Mouse (Mus musculus) neural tube, embryonic 14.5 days (tissue): ENCODE measurements around the gene 0610030E20Rik. TPM values are rescaled to one million over a fixed set of nuclear protein-coding genes. Genes with fewer than 3 reads are reported as not detected.

Experiments
- ATAC-seq: fragments of 200-750 bp; cut with Nextera tagmentation; 2 replicates; pipeline ENCODE4 v1.8.0; 2017; ENCODE audit warnings: low read depth, mild to moderate bottlenecking, moderate TSS enrichment, moderate library complexity
- H3K27ac ChIP-seq: fragments of 300-500 bp; sonication (generic); 2 replicates; pipeline ENCODE4 v1.5.1; 2014; ENCODE audit warnings: low read depth, mild to moderate bottlenecking, control low read depth, low read length, moderate library complexity, mixed read lengths
- H3K27me3 ChIP-seq: fragments of 300-500 bp; sonication (generic); 2 replicates; pipeline ENCODE4 v1.6.1; 2014; ENCODE audit warnings: low read length; ENCODE audit not compliant: control insufficient read depth, insufficient read depth
- H3K36me3 ChIP-seq: fragments of 300-500 bp; sonication (generic); 2 replicates; pipeline ENCODE4 v1.6.1; 2014; ENCODE audit warnings: low read length, mixed read lengths; ENCODE audit not compliant: control insufficient read depth, insufficient read depth
- H3K4me1 ChIP-seq: fragments of 300-500 bp; sonication (generic); 2 replicates; pipeline ENCODE4 v1.6.1; 2014; ENCODE audit warnings: low read length; ENCODE audit not compliant: control insufficient read depth, insufficient read depth
- H3K4me2 ChIP-seq: fragments of 300-500 bp; sonication (generic); 2 replicates; pipeline ENCODE4 v1.6.1; 2014; ENCODE audit warnings: mild to moderate bottlenecking, low read depth, low read length, control low read depth
- H3K4me3 ChIP-seq: fragments of 300-500 bp; sonication (generic); 2 replicates; pipeline ENCODE4 v1.5.1; 2014; ENCODE audit warnings: low read depth, low read length, control low read depth, mixed read lengths
- H3K9ac ChIP-seq: fragments of 300-500 bp; sonication (generic); replicated peaks from 2 replicates; pipeline ENCODE4 v1.6.1; 2014; ENCODE audit warnings: low read depth, mild to moderate bottlenecking, control low read depth, low read length, mixed read lengths
- H3K9me3 ChIP-seq: fragments of 300-500 bp; sonication (generic); 2 replicates; pipeline ENCODE4 v1.6.1; 2016; ENCODE audit warnings: low read length; ENCODE audit not compliant: control insufficient read depth
- WGBS: fragments of 180-500 bp; shearing (Covaris S2); extraction: QIAGEN DNeasy Blood & Tissue Kit; methylation state at CpG from one replicate; pipeline ENCODE4 v1.1.7; 2014; 5-methylcytosine and 5-hydroxymethylcytosine counted together
- polyA plus RNA-seq: library from polyadenylated mRNA; unstranded; fragments of >200 nt; fragmentation: Nextera tagmentation; extraction: Ambion mirVana; gene quantifications from 2 replicates; pipeline ENCODE4 v1.2.1, GENCODE M21; 2014

0610030E20Rik gene
- polyA plus RNA-seq, 1 experiment from 2014 or later, result 15.9 TPM

DNA sequence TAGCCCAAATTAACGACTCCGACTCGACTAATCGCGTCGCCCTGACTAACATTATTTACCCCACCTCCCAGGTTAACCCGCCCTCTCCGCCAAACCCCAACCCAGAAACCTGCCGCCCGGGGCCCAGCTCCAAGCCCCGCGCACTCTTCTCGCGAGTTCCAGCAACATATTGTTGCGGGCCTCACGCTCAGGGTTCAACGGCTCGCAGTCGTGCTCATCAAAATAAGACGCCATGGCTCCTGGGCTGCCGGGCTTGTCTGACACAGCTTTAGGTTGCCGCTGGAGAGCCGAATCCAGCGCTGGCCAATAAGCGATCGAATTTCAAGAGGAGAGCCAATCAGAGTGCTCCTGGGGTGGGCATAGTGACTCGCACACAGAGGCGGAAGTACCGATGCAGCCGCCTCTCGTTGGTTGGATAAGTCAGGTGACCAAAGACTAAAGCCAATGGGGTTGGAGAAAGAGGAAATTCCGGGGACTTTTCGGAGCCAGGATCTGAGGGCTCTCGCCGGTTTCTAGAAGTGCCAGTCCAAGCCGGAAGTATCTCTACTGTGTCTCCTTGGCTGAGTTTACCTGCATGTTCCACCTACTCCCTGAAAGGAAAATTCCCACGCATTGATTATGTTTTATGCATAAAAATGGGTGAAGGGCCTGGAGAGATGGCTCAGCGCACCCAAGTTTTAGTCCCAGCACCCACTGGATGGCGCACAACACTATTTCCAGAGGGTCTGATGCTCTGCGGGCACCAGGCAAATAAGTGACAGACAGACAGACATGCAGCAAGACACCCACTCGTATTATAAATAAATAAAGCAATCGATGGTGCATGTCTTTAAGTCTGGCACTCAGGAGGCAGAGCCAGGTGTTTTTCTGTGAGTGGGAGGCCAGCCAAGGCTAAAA, 15.3 kb downstream of the 0610030E20Rik start:
- ATAC-seq, result peak; percentile 99
- peak overlapping the region; percentile 77 for H3K4me2 ChIP-seq
- no peaks in the 10 kb centered on the region for H3K9me3 ChIP-seq
- H3K4me3 ChIP-seq, result peak overlapping the region; percentile 71
- under 1% methylated on average over 42 of the region's 42 CpGs for WGBS
- H3K4me1 ChIP-seq, result peaks cover 9% of the 10 kb centered on the region; the same call in 1 of the 2 replicates
- peak overlapping the region; percentile 60 for H3K9ac ChIP-seq
- no peaks in the 10 kb centered on the region for H3K27me3 ChIP-seq
- H3K27ac ChIP-seq, result peak overlapping the region; percentile 69; the same call in 1 of the 2 replicates
- H3K36me3 ChIP-seq, result peaks cover 12% of the 10 kb centered on the region; the same call in 1 of the 2 replicates

GRCm38 (mm10) chr6:72364009-72364408, 16.9 kb downstream of the 0610030E20Rik start:
- H3K9ac ChIP-seq, result no peak overlapping the region
- ATAC-seq, result no peak
- 42% methylated on average over 7 of the region's 7 CpGs for WGBS
- H3K27ac ChIP-seq, result no peak overlapping the region
- H3K4me1 ChIP-seq, result peaks cover 8% of the 10 kb centered on the region; the same call in 1 of the 2 replicates
- peaks cover 12% of the 10 kb centered on the region; the same call in 1 of the 2 replicates for H3K36me3 ChIP-seq
- no peaks in the 10 kb centered on the region for H3K9me3 ChIP-seq
- no peak overlapping the region for H3K4me3 ChIP-seq
- H3K27me3 ChIP-seq, result no peaks in the 10 kb centered on the region
- H3K4me2 ChIP-seq, result no peak overlapping the region

- WGBS, result 76% methylated on average over 6 of the region's 6 CpGs
- H3K27me3 ChIP-seq, result no peaks in the 10 kb centered on the region
- no peak for ATAC-seq
These were observed 17.9 kb downstream of the 0610030E20Rik start for GRCm38 (mm10) chr6:72364985-72365384.

GRCm38 (mm10) chr6:72366304-72366703, 19.2 kb downstream of the 0610030E20Rik start:
- Histone ChIP-seq H3K4me3 (no peak overlapping the region), H3K9me3 (no peaks in the 10 kb centered on the region), H3K27me3 (no peaks in the 10 kb centered on the region), H3K4me1 (peaks cover 5% of the 10 kb centered on the region; the same call in 1 of the 2 replicates), H3K27ac (no peak overlapping the region), H3K9ac (no peak overlapping the region), H3K36me3 (no peaks in the 10 kb centered on the region), H3K4me2 (no peak overlapping the region)
- no peak for ATAC-seq
- 60% methylated on average over 3 of the region's 3 CpGs for WGBS

More at GRCm38 (mm10) chr6:72364985-72365384, 17.9 kb downstream of the 0610030E20Rik start:
- no peak overlapping the region for H3K9ac ChIP-seq
- no peak overlapping the region for H3K4me2 ChIP-seq
- peaks cover 8% of the 10 kb centered on the region; the same call in 1 of the 2 replicates for H3K4me1 ChIP-seq
- H3K4me3 ChIP-seq, result no peak overlapping the region
- no peaks in the 10 kb centered on the region for H3K9me3 ChIP-seq
- peaks cover 3% of the 10 kb centered on the region; the same call in 1 of the 2 replicates for H3K36me3 ChIP-seq
- no peak overlapping the region for H3K27ac ChIP-seq

GRCm38 (mm10) chr6:72366844-72367443, 19.8 kb downstream of the 0610030E20Rik start, which contains the start of gene Rnf181:
Gene Rnf181, minus strand, starts transcription at chr6:72366956.
- H3K27me3 ChIP-seq, result no peaks in the 10 kb centered on the region
- no peaks in the 10 kb centered on the region for H3K9me3 ChIP-seq
- H3K36me3 ChIP-seq, result no peaks in the 10 kb centered on the region
- H3K4me3 ChIP-seq, result no peak within 1 kb of the TSS
- no peak for ATAC-seq
- no peak within 1 kb of the TSS for H3K27ac ChIP-seq
- H3K9ac ChIP-seq, result no peak within 1 kb of the TSS
- 76% methylated on average over 4 of the region's 4 CpGs for WGBS
- H3K4me2 ChIP-seq, result no peak within 1 kb of the TSS
- no peaks in the 10 kb centered on the region for H3K4me1 ChIP-seq

DNA sequence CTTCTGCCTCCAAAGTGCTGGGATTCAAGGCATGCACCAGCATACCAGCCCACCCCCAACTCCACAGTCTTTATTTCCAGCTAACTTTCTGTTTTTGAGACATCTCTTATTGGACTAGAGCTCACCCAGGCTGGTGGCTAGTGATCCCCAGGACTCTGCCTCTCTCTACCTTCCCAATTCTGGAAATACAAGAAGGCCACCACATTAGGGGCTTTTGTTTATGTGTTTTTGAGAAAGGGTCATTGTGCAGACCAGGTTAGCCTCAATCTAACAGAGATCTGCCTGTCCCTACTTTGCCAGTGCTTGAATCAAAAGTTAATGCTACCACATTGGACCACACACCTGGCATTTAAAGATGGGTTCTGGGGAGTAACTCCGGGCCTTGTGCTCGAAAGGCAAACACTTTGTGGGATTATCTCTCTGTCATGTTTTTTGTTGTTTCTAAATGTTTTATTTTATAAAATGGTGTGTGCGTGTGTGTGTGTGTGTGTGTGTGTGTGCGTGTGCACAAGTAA, 20.4 kb downstream of the 0610030E20Rik start:
- no peak for ATAC-seq
- WGBS, result 77% methylated on average over 4 of the region's 4 CpGs
- Histone ChIP-seq H3K4me2 (no peak overlapping the region), H3K36me3 (no peaks in the 10 kb centered on the region), H3K4me3 (no peak overlapping the region), H3K4me1 (no peaks in the 10 kb centered on the region), H3K27ac (no peak overlapping the region), H3K9ac (no peak overlapping the region), H3K9me3 (no peaks in the 10 kb centered on the region), H3K27me3 (no peaks in the 10 kb centered on the region)

DNA sequence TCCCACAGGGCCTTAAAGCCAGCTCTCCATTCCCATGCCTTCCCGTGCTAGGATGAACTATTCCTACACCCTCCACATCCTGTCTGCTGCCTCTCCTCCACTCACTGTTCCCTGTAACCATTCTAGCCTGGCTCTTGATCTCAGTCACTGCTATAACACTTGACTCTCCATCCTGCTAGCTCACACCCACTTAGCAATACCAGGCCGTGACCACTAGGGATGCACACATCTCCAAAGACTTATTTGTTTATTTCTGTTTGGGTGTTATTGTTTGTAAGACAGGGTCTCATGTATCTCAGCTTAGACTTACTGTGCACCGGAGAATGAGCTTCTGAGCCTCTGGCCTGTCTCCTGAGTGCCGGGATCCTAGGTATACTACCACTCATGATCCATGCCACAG, 22.4 kb downstream of the 0610030E20Rik start:
- Histone ChIP-seq H3K4me3 (no peak overlapping the region), H3K27me3 (no peaks in the 10 kb centered on the region), H3K9me3 (no peaks in the 10 kb centered on the region), H3K36me3 (no peaks in the 10 kb centered on the region), H3K4me1 (no peaks in the 10 kb centered on the region), H3K27ac (no peak overlapping the region), H3K9ac (no peak overlapping the region), H3K4me2 (no peak overlapping the region)
- 76% methylated on average over 4 of the region's 4 CpGs for WGBS
- ATAC-seq, result no peak

DNA sequence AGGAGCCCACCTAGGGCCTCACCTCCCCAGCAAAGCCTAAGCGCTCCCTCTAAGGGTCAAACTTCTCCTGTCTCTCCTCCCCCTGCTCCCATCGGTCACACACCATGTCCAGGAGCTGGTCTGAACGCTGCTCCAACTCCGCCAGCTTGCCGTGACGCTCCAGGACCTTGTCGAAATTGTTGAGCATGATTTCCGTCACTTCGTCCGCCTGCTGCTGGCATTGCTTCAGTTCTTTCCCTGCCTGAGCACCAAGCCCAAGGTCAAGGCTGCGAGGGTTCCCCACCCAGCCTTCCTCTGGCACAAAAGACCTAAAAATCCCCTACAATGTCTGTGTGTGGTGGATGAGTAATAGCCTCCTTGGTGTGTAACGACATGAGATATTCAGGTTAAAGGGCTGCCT, 23.0 kb downstream of the 0610030E20Rik start:
- Histone ChIP-seq H3K9ac (no peak overlapping the region), H3K27ac (no peak overlapping the region), H3K4me2 (no peak overlapping the region), H3K9me3 (no peaks in the 10 kb centered on the region), H3K4me1 (no peaks in the 10 kb centered on the region), H3K4me3 (no peak overlapping the region), H3K27me3 (no peaks in the 10 kb centered on the region), H3K36me3 (no peaks in the 10 kb centered on the region)
- no peak for ATAC-seq
- 84% methylated on average over 12 of the region's 12 CpGs for WGBS

GRCm38 (mm10) chr6:72371147-72371546, 24.0 kb downstream of the 0610030E20Rik start:
- H3K27me3 ChIP-seq, result no peaks in the 10 kb centered on the region
- WGBS, result 58% methylated on average over 5 of the region's 5 CpGs
- H3K4me1 ChIP-seq, result no peaks in the 10 kb centered on the region
- H3K9me3 ChIP-seq, result no peaks in the 10 kb centered on the region
- no peaks in the 10 kb centered on the region for H3K36me3 ChIP-seq
- no peak overlapping the region for H3K4me3 ChIP-seq
- no peak for ATAC-seq
- no peak overlapping the region for H3K9ac ChIP-seq
- no peak overlapping the region for H3K4me2 ChIP-seq
- no peak overlapping the region for H3K27ac ChIP-seq
